Mouse (Mus musculus): ENCODE measurements around the gene Auts2. TPM values are rescaled to one million over a fixed set of nuclear protein-coding genes. Genes with fewer than 3 reads are reported as not detected.

Auts2 gene
- polyA plus RNA-seq, 1 experiment from 2014 or later = 76.2 TPM

DNA sequence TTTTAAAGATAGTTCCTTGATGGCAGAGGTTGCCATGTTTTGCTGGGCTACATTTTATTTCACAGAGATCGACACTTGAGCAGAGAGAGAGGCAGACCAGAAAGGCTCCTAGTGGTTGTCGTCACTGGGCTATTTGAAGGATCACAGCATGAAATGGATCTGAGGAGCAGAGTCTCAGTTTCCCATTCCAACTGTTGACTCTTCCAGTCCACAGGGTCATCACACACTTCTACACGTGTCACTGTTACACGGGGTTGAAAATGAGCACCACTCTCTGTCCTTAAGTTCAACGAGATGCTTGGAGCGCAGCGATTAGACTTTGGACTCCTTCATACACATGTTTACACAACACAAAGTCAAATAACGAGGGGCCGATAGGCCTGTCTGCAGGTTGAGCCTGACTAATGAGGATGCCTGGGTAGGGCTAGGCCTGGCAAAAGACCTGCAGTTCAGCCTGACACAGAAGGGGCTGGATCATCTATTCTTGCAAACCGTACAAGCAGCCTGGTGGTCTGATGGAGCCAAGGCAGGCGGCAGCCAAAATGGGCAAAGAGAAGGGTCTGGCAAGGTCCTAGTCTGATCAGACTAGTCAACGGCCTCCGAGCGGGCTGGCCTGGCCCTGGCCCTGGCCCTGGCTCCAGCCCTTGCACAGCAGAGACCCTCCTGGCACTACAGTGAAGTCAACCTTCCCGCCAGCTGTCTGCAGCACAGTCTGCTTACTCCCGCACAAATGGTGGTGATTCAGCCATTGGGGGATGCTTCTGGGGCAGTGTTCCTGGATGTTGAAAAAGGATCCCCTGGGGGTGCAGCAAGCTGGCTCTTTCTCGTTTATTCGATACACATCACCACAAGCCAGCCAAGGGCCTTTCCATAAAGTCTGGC is 969.6 kb downstream of the Auts2 start:
- H3K9me3 ChIP-seq = no peaks in the 10 kb centered on the region
- no peaks in the 10 kb centered on the region for H3K27me3 ChIP-seq
- H3K4me1 ChIP-seq (replicated peaks) = peaks cover 33% of the 10 kb centered on the region
- peak; percentile 57 for ATAC-seq (ENCODE audit: low FRiP score, low read depth)
- H3K27ac ChIP-seq (replicated peaks) = peak overlapping the region; percentile 70
- no peak overlapping the region for H3K4me2 ChIP-seq
- H3K36me3 ChIP-seq = no peaks in the 10 kb centered on the region
- H3K4me3 ChIP-seq = no peak overlapping the region
- H3K9ac ChIP-seq = no peak overlapping the region
- WGBS = 63% methylated on average over 18 of the region's 18 CpGs

DNA sequence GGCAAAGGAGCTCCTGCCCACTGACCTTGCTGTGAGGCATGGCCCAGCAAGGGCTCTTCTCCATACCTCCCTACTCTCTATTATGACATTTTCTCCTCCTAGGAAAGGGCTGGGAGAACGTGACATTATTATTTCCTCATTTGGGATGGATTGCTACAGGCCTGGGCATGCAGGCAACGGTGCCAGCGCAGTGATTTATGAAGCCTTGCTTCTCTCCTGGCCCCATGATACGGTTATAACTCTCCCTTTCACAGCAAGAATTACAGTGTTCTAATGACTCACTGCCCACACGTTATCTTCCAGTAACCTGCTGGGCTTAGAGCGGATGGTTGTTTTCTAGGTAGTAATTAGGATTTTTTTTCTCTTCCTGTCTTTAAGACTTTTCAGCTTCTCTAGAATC is 977.1 kb downstream of the Auts2 start:
- Histone ChIP-seq H3K4me1 (replicated peaks) (peaks cover 17% of the 10 kb centered on the region; the same call in 1 of the 2 replicates), H3K36me3 (no peaks in the 10 kb centered on the region), H3K9ac (no peak overlapping the region), H3K27ac (replicated peaks) (no peak overlapping the region; the same call in 1 of the 2 replicates), H3K4me3 (no peak overlapping the region), H3K9me3 (no peaks in the 10 kb centered on the region), H3K4me2 (no peak overlapping the region), H3K27me3 (no peaks in the 10 kb centered on the region)
- ATAC-seq (ENCODE audit: low FRiP score, low read depth) = no peak; the same call in 1 of the 2 replicates
- 45% methylated on average over 6 of the region's 6 CpGs for WGBS

GRCm38 (mm10) chr5:131563630-131564252 is 979.4 kb downstream of the Auts2 start:
- no peak for ATAC-seq (ENCODE audit: low FRiP score, low read depth)
- 59% methylated on average over 5 of the region's 5 CpGs for WGBS
- Histone ChIP-seq H3K9ac (no peak overlapping the region), H3K27me3 (no peaks in the 10 kb centered on the region), H3K27ac (replicated peaks) (no peak overlapping the region), H3K4me3 (no peak overlapping the region), H3K4me2 (no peak overlapping the region), H3K36me3 (no peaks in the 10 kb centered on the region), H3K9me3 (no peaks in the 10 kb centered on the region), H3K4me1 (replicated peaks) (peaks cover 19% of the 10 kb centered on the region; the same call in 1 of the 2 replicates)

GRCm38 (mm10) chr5:131560773-131561560 is 982.2 kb downstream of the Auts2 start:
- peaks cover 17% of the 10 kb centered on the region for H3K4me1 ChIP-seq (replicated peaks)
- H3K27ac ChIP-seq (replicated peaks) = no peak overlapping the region
- no peak overlapping the region for H3K4me2 ChIP-seq
- ATAC-seq (ENCODE audit: low FRiP score, low read depth) = no peak
- no peaks in the 10 kb centered on the region for H3K9me3 ChIP-seq
- 77% methylated on average over 5 of the region's 5 CpGs for WGBS
- H3K4me3 ChIP-seq = no peak overlapping the region
- no peaks in the 10 kb centered on the region for H3K27me3 ChIP-seq
- H3K36me3 ChIP-seq = no peaks in the 10 kb centered on the region
- no peak overlapping the region for H3K9ac ChIP-seq

DNA sequence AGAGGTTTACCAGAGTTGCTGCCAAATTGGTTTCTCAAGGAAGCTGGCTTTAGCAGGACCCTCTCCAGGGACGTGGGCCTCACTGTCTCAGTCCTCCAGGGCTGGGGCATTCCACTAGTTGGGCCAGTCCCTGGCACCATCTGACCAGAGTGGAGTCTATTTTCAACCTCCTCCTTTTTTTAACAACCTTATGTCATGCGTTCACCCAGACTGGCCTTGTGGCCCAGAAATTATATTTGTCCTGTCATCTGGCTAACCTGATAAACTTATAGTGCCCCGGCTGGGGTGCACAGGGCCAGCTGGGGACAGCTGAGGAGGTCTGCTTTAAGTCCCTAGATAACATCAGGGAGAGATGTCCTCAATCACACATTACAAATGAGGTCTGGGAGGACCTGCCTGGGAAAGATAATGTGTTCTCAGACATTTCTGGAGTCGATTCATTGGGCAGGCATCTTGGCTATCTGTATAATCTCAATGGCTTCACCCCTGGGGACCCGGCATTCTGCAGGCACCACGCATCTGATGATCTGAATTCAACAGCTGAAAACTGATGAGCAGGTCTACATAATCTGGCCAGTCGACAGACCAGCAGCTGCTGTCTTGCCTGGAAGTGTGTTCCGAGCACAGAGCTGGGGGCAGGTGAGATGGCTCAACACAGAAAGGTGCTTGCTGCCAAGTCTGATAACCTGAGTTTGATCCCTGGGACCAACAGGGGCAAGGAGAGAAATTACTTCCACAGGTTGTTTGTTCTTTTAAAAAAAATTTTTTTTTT is 984.6 kb downstream of the Auts2 start:
- WGBS = 33% methylated on average over 8 of the region's 8 CpGs
- peak; percentile 48; the same call in 1 of the 2 replicates for ATAC-seq (ENCODE audit: low FRiP score, low read depth)
- no peaks in the 10 kb centered on the region for H3K9me3 ChIP-seq
- H3K4me1 ChIP-seq (replicated peaks) = peaks cover 15% of the 10 kb centered on the region
- no peaks in the 10 kb centered on the region for H3K36me3 ChIP-seq
- H3K4me3 ChIP-seq = no peak overlapping the region
- no peak overlapping the region for H3K4me2 ChIP-seq
- H3K9ac ChIP-seq = no peak overlapping the region
- no peaks in the 10 kb centered on the region for H3K27me3 ChIP-seq
- peak overlapping the region; percentile 27; the same call in 1 of the 2 replicates for H3K27ac ChIP-seq (replicated peaks)

- no peak; the same call in 1 of the 2 replicates for ATAC-seq (ENCODE audit: low FRiP score, low read depth)
- WGBS = 53% methylated on average over 14 of the region's 14 CpGs
- H3K27ac ChIP-seq (replicated peaks) = 0 out of 2 replicates have a peak overlapping the region, but pooled peaks have one; percentile 27
These were observed 985.4 kb downstream of the Auts2 start for GRCm38 (mm10) chr5:131557591-131558385.

DNA sequence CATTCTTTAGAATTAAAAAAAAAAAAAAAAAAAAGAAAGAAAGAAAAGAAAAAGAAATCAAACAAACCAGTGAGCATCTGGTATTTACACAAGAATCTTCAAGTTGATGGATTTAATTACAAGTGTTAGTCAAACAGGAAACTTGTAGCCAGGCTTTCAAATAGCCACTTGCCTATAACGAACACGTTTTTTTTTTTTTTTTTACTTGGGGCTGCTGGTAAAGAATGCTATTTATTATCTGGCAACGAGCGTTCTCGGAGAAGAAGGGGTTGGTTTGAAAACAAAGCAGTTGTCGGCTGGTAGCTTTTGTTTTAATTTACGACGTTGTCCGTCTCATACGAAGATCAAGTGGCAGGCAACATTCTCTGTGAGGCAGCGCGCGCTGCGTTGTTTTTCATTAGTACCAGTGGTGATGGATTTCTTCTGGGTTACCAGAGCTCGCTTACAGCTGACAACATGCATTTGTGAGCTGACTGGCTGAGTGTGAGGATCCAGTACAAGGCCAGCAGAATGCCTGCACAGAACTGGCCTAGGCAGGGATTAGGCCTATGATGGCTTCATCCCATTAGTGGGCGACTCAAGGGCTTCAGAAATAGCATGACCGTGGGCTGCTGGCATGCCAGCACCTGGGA is 994.1 kb downstream of the Auts2 start:
- no peaks in the 10 kb centered on the region for H3K36me3 ChIP-seq
- peaks cover 14% of the 10 kb centered on the region for H3K4me1 ChIP-seq (replicated peaks)
- H3K4me3 ChIP-seq = no peak overlapping the region
- H3K27ac ChIP-seq (replicated peaks) = peak overlapping the region; percentile 48; the same call in 1 of the 2 replicates
- no peak overlapping the region for H3K9ac ChIP-seq
- no peaks in the 10 kb centered on the region for H3K9me3 ChIP-seq
- peak; percentile 61 for ATAC-seq (ENCODE audit: low FRiP score, low read depth)
- no peak overlapping the region for H3K4me2 ChIP-seq
- WGBS = 22% methylated on average over 17 of the region's 17 CpGs
- H3K27me3 ChIP-seq = no peaks in the 10 kb centered on the region

More at GRCm38 (mm10) chr5:131557591-131558385, 985.4 kb downstream of the Auts2 start:
- H3K4me1 ChIP-seq (replicated peaks) = peaks cover 15% of the 10 kb centered on the region
- H3K36me3 ChIP-seq = no peaks in the 10 kb centered on the region
- H3K9me3 ChIP-seq = no peaks in the 10 kb centered on the region
- no peak overlapping the region for H3K4me2 ChIP-seq
- no peaks in the 10 kb centered on the region for H3K27me3 ChIP-seq
- H3K9ac ChIP-seq = no peak overlapping the region
- no peak overlapping the region for H3K4me3 ChIP-seq

DNA sequence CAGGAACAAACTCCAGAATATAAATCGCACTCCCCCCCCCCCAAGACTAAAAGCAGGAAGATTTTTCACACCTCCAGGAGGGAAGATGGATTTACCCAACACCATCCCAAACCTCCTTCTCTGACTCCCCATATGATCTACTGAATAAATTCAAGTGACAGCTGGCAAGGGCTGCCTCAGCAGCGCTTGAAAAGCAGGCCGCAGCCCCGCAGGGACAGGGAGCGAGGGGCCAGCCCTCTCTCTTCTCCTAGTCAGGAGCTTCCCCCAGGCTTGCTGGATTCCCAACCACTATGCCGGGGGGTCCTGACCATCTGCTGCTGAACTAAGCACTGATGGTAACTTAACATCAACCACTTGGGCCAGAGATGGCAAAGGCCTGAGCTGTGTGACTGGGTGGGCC is 995.2 kb downstream of the Auts2 start:
- Histone ChIP-seq H3K27me3 (no peaks in the 10 kb centered on the region), H3K9ac (no peak overlapping the region), H3K4me3 (no peak overlapping the region), H3K4me2 (no peak overlapping the region), H3K4me1 (replicated peaks) (peaks cover 14% of the 10 kb centered on the region), H3K27ac (replicated peaks) (no peak overlapping the region), H3K9me3 (no peaks in the 10 kb centered on the region), H3K36me3 (no peaks in the 10 kb centered on the region)
- ATAC-seq (ENCODE audit: low FRiP score, low read depth) = peak; percentile 59; the same call in 1 of the 2 replicates
- 35% methylated on average over 6 of the region's 6 CpGs for WGBS

DNA sequence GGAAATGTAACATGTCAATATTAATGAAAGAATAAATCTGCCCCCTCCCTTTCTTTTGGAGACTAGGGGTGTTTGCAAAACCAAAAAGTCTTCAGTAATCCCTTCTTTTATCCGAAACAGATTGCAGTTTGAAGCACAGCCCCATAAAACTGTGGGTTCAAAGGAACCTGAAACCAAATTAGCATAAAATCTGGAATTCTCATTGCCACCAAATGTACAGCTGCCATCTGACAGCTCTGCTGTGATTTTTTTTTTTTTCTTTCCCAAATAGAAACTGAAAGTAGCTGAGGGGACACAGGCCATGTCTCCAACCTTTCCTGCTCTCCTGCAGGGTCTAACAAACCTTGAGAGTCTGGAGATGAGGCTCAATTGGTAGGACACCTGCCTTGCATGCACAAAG is 996.7 kb downstream of the Auts2 start:
- peaks cover 14% of the 10 kb centered on the region for H3K4me1 ChIP-seq (replicated peaks)
- no peak overlapping the region for H3K9ac ChIP-seq
- no peaks in the 10 kb centered on the region for H3K27me3 ChIP-seq
- ATAC-seq (ENCODE audit: low FRiP score, low read depth) = no peak
- no peak overlapping the region for H3K27ac ChIP-seq (replicated peaks)
- H3K4me2 ChIP-seq = no peak overlapping the region
- WGBS = 74% methylated on average over 1 of the region's 1 CpGs
- H3K4me3 ChIP-seq = no peak overlapping the region
- no peaks in the 10 kb centered on the region for H3K9me3 ChIP-seq
- H3K36me3 ChIP-seq = no peaks in the 10 kb centered on the region

DNA sequence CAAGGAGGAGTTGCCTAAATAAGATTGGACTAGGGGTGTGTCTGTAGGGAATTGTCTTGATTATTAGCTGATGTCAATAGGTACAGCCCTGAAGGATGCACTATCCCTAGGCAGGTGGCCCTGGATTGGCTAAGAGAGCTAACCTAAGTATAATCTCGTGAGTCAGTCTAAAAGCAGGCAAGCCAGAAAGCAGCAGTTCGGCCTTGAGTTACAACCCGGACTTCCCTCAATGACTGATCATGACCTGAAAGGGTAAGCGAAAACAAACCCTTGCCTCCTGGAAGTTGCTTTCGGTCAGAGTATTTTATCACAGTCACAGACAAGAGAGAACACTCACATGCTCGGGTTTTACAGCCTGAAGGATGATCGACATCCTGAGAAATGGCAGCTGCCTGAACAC is 998.8 kb downstream of the Auts2 start:
- no peaks in the 10 kb centered on the region for H3K27me3 ChIP-seq
- peaks cover 14% of the 10 kb centered on the region for H3K4me1 ChIP-seq (replicated peaks)
- H3K27ac ChIP-seq (replicated peaks) = no peak overlapping the region
- no peak overlapping the region for H3K9ac ChIP-seq
- no peaks in the 10 kb centered on the region for H3K36me3 ChIP-seq
- no peak overlapping the region for H3K4me2 ChIP-seq
- ATAC-seq (ENCODE audit: low FRiP score, low read depth) = no peak
- WGBS = 92% methylated on average over 7 of the region's 7 CpGs
- no peaks in the 10 kb centered on the region for H3K9me3 ChIP-seq
- H3K4me3 ChIP-seq = no peak overlapping the region
